Mouse (Mus musculus) ES-E14 (cell line): ENCODE data around the gene Rrbp1. TPM values are rescaled to one million over a fixed set of nuclear protein-coding genes. Genes with fewer than 3 reads are reported as not detected.

ENCODE experiments used
- DNase-seq: peaks from one replicate; pipeline ENCODE4 v3.0.0-alpha.2; 2013; ENCODE audit warnings: low read depth, low spot score
- H3K27ac ChIP-seq: 2 replicates; pipeline ENCODE4 v1.5.1; 2012; ENCODE audit warnings: low read depth, mild to moderate bottlenecking, low read length, moderate library complexity, mixed read lengths; ENCODE audit not compliant: poor library complexity, insufficient read depth, severe bottlenecking
- H3K36me3 ChIP-seq: 2 replicates; pipeline ENCODE4 v1.6.1; 2012; ENCODE audit warnings: mild to moderate bottlenecking, low read length, moderate library complexity, mixed read lengths; ENCODE audit not compliant: control insufficient read depth, poor library complexity, insufficient read depth, severe bottlenecking
- H3K4me1 ChIP-seq, 2 experiments: fragments of 150-350 bp in 1 of 2; sonication (generic) in 1 of 2; 2 replicates each; pipeline ENCODE4 v1.6.1; 2012; ENCODE audit warnings: low read length in 2 of 2, mild to moderate bottlenecking in 1 of 2, mixed read lengths in 1 of 2; ENCODE audit not compliant: control insufficient read depth in 2 of 2, insufficient read depth in 2 of 2, poor library complexity in 1 of 2
- H3K4me3 ChIP-seq, 2 experiments: fragments of 150-350 bp in 1 of 2; sonication (generic) in 1 of 2; 2 replicates each; pipeline ENCODE4 v1.5.1; 2012; ENCODE audit warnings: low read length in 2 of 2, low read depth in 1 of 2, mild to moderate bottlenecking in 1 of 2, mixed read lengths in 1 of 2; ENCODE audit not compliant: insufficient read depth in 1 of 2, poor library complexity in 1 of 2, severe bottlenecking in 1 of 2
- H3K9ac ChIP-seq: 2 replicates; pipeline ENCODE4 v1.6.1; 2012; ENCODE audit warnings: low read depth, mild to moderate bottlenecking, low read length, mixed read lengths; ENCODE audit not compliant: poor library complexity, insufficient read depth, severe bottlenecking
- H3K9me3 ChIP-seq: fragments of 150-350 bp; sonication (generic); 2 replicates; pipeline ENCODE4 v1.6.1; 2012; ENCODE audit warnings: low read depth, mild to moderate bottlenecking, low read length; ENCODE audit not compliant: control insufficient read depth, insufficient read depth
- CHD2 ChIP-seq: IDR thresholded peaks from 2 replicates; pipeline ENCODE4 v1.6.1; 2014; ENCODE audit warnings: mild to moderate bottlenecking, low read depth, low read length, inconsistent platforms
- HCFC1 ChIP-seq: IDR thresholded peaks from 2 replicates; pipeline ENCODE4 v1.6.1; 2012; ENCODE audit warnings: low read length, inconsistent platforms, borderline replicate concordance; ENCODE audit not compliant: insufficient read depth
- MAFK ChIP-seq: IDR thresholded peaks from 2 replicates; pipeline ENCODE4 v1.6.1; 2014; ENCODE audit warnings: mild to moderate bottlenecking, low read depth, low read length, inconsistent platforms; ENCODE audit not compliant: insufficient read depth
- ZC3H11A ChIP-seq: IDR thresholded peaks from 2 replicates; pipeline ENCODE4 v1.6.1; 2012; ENCODE audit warnings: low read depth, mild to moderate bottlenecking, inconsistent platforms, low read length, borderline replicate concordance
- ZNF384 ChIP-seq: IDR thresholded peaks from 2 replicates; pipeline ENCODE4 v1.6.1; 2012; ENCODE audit warnings: low read depth, low read length, inconsistent platforms
- in situ Hi-C, 2 experiments: fragments of 600-800 bp; cut with MboI; formaldehyde crosslinking; loops; one replicate each; pipeline ENCODE4 v1.15.1; 2025; ENCODE audit warnings: low sequenced_read_pairs in 2 of 2, inconsistent platforms in 1 of 2; ENCODE audit not compliant: unreplicated experiment in 2 of 2
- total RNA-seq: library from RNA; depleted of rRNA; stranded (reverse); fragments of 300-350 nt; gene quantifications from 2 replicates; pipeline ENCODE4 v1.2.3, GENCODE M21; 2012

The Rrbp1 gene
- total RNA-seq, 1 experiment, result 251 TPM

- Histone ChIP-seq H3K9ac (peak overlapping the region; percentile 87), H3K4me3 (peak overlapping the region; percentile 90 to 93), H3K9me3 (no peaks in the 10 kb centered on the region), H3K36me3 (no peaks in the 10 kb centered on the region), H3K27ac (peak overlapping the region; percentile 71), H3K4me1 (peaks cover 0 to 7% of the 10 kb centered on the region in 2 experiments; a peak in 1 of 4 replicates)
- DNase-seq, result peak; percentile 43
- in situ Hi-C loops, result no loop called here
- TF ChIP-seq ZC3H11A (no peak), HCFC1 (peak; percentile 22; the same call in 1 of the 2 replicates)
These were observed 600 bp downstream of the Rrbp1 start for GRCm38 (mm10) chr2:144010282-144011044.

GRCm38 (mm10) chr2:144009551-144010281 lies 1.3 kb downstream of the Rrbp1 start:
- no peak for TF ChIP-seq ZNF384
- TF ChIP-seq CHD2, result no peak
- TF ChIP-seq MAFK, result no peak
- no peak for TF ChIP-seq HCFC1
- H3K36me3 ChIP-seq, result no peaks in the 10 kb centered on the region
- peaks cover 0 to 8% of the 10 kb centered on the region in 2 experiments; a peak in 1 of 4 replicates for H3K4me1 ChIP-seq
- no peaks in the 10 kb centered on the region for H3K9me3 ChIP-seq
- in situ Hi-C loops, result no loop called here
- peak overlapping the region; percentile 87 for H3K9ac ChIP-seq
- no peak overlapping the region for H3K27ac ChIP-seq
- peak overlapping the region; percentile 90 to 93 for H3K4me3 ChIP-seq
- no peak for DNase-seq

GRCm38 (mm10) chr2:144009081-144009480 lies 2.0 kb downstream of the Rrbp1 start:
- H3K27ac ChIP-seq, result no peak overlapping the region
- peaks cover 0 to 9% of the 10 kb centered on the region in 2 experiments; a peak in 1 of 4 replicates for H3K4me1 ChIP-seq
- in situ Hi-C loops, result no loop called here
- no peaks in the 10 kb centered on the region for H3K9me3 ChIP-seq
- DNase-seq, result no peak
- H3K9ac ChIP-seq, result peak overlapping the region; percentile 87; the same call in 1 of the 2 replicates
- TF ChIP-seq MAFK (no peak), CHD2 (no peak), ZNF384 (no peak), HCFC1 (no peak), ZC3H11A (no peak)
- H3K36me3 ChIP-seq, result no peaks in the 10 kb centered on the region
- H3K4me3 ChIP-seq, result no peak overlapping the region; a peak in 1 of 4 replicates

- H3K9me3 ChIP-seq, result no peaks in the 10 kb centered on the region
- H3K4me3 ChIP-seq, result no peak overlapping the region
- no peak for DNase-seq
- peaks cover 0 to 11% of the 10 kb centered on the region in 2 experiments; a peak in 1 of 4 replicates for H3K4me1 ChIP-seq
- in situ Hi-C loops, result no loop called here
- TF ChIP-seq ZNF384 (no peak), ZC3H11A (no peak), MAFK (no peak), HCFC1 (no peak), CHD2 (no peak)
- no peaks in the 10 kb centered on the region for H3K36me3 ChIP-seq
- H3K9ac ChIP-seq, result no peak overlapping the region
- no peak overlapping the region for H3K27ac ChIP-seq
These were observed 3.9 kb downstream of the Rrbp1 start for GRCm38 (mm10) chr2:144007211-144007610.
